Mouse (Mus musculus): ENCODE results near the gene Hnrnpab. TPM values are rescaled to one million over a fixed set of nuclear protein-coding genes. Genes with fewer than 3 reads are reported as not detected.
"Not testable (repeated sequence)": the region's sequence is repeated elsewhere in the genome, so short reads cannot be mapped to it uniquely, and the experiment has no call there.

Hnrnpab gene
- polyA plus RNA-seq, 1 experiment from 2014 or later: 336 TPM

GRCm38 (mm10) chr11:51615129-51615528, 8.5 kb upstream of the Hnrnpab start:
- H3K9ac ChIP-seq (ENCODE audit: low read depth, low read length): peak overlapping the region; percentile 61
- H3K36me3 ChIP-seq (ENCODE audit: insufficient read depth, low read length): no peaks in the 10 kb centered on the region
- DNase-seq (ENCODE audit: low spot score) (peak; percentile 60), ATAC-seq (replicated peaks; ENCODE audit: low FRiP score, low read depth) (no peak)
- H3K4me2 ChIP-seq (ENCODE audit: low read length): peak overlapping the region; percentile 61
- peak overlapping the region; percentile 91 for H3K27ac ChIP-seq
- H3K27me3 ChIP-seq (ENCODE audit: insufficient read depth, low read length): no peaks in the 10 kb centered on the region
- no peak for TF ChIP-seq CTCF (IDR thresholded peaks at IDR 0.05; ENCODE audit: low read depth)
- H3K4me3 ChIP-seq (replicated peaks; ENCODE audit: low read depth, low read length): peak overlapping the region; percentile 29
- peaks cover 10% of the 10 kb centered on the region for H3K4me1 ChIP-seq (replicated peaks; ENCODE audit: insufficient read depth, low read length)
- H3K9me3 ChIP-seq (replicated peaks; ENCODE audit: low read length): no peaks in the 10 kb centered on the region
- WGBS: 28% methylated on average over 7 of the region's 7 CpGs

GRCm38 (mm10) chr11:51614256-51614655, 7.6 kb upstream of the Hnrnpab start:
- Histone ChIP-seq H3K9ac (ENCODE audit: low read depth, low read length) (no peak overlapping the region), H3K4me3 (replicated peaks; ENCODE audit: low read depth, low read length) (no peak overlapping the region), H3K27ac (no peak overlapping the region), H3K4me1 (replicated peaks; ENCODE audit: insufficient read depth, low read length) (peaks cover 10% of the 10 kb centered on the region), H3K9me3 (replicated peaks; ENCODE audit: low read length) (no peaks in the 10 kb centered on the region), H3K36me3 (ENCODE audit: insufficient read depth, low read length) (no peaks in the 10 kb centered on the region), H3K27me3 (ENCODE audit: insufficient read depth, low read length) (no peaks in the 10 kb centered on the region), H3K4me2 (ENCODE audit: low read length) (no peak overlapping the region)
- no peak for ATAC-seq (replicated peaks; ENCODE audit: low FRiP score, low read depth)
- 80% methylated on average over 8 of the region's 8 CpGs for WGBS
- DNase-seq (ENCODE audit: low spot score): no peak
- TF ChIP-seq CTCF (IDR thresholded peaks at IDR 0.05; ENCODE audit: low read depth): no peak

DNA sequence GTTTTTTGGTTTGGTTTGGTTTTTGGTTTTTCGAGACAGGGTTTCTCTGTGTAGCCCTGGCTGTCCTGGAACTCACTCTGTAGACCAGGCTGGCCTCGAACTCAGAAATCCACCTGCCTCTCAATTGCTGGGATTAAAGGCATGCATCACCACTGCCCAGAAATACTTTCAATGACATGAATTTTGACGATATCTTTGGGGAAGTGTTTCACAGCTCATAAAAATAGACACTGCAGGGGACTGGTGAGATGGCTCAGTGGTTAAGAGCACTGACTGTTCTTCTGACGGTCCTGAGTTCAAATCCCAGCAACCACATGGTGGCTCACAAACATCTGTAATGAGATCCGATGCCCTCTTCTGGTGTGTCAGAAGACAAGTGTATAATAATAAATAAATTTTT, 3.3 kb upstream of the Hnrnpab start:
- H3K4me2 ChIP-seq (ENCODE audit: low read length); ATAC-seq (replicated peaks; ENCODE audit: low FRiP score, low read depth); H3K36me3 ChIP-seq (ENCODE audit: insufficient read depth, low read length); DNase-seq (ENCODE audit: low spot score); H3K9me3 ChIP-seq (replicated peaks; ENCODE audit: low read length); H3K4me1 ChIP-seq (replicated peaks; ENCODE audit: insufficient read depth, low read length); H3K9ac ChIP-seq (ENCODE audit: low read depth, low read length); H3K27me3 ChIP-seq (ENCODE audit: insufficient read depth, low read length); H3K4me3 ChIP-seq (replicated peaks; ENCODE audit: low read depth, low read length); H3K27ac ChIP-seq: not testable (repeated sequence)
- WGBS: 83% methylated on average over 5 of the region's 5 CpGs

DNA sequence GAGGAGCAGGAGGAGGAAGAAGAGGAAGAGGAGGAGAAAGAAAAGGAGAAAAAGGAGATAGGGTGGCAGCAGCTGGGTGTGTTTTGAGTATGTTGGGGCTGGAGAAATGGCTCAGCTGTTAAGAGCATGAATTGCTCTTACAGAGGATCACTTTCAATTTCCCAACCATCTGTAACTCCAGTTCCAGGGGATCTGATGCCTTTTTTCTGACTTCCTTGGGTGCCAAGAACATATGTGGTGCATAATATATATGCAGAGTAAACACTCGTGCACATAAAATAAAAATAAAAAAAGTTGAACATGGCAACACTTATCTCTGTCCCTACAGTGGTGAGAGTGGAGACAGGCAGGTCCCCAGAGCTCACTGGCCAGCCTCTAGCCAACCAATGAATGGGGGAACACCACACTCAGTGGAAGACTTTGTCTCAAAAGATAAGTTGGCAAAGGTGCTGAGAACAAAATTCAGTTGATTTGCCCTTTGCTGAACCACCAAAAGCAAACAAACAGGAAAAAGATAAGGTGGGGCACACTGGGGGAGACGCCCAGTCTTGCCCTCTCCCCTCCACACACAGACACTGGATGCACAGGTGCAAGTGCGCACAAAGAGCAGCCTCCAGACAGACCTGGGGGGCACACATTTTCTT, 2.7 kb upstream of the Hnrnpab start:
- ATAC-seq (replicated peaks; ENCODE audit: low FRiP score, low read depth) (no peak), DNase-seq (ENCODE audit: low spot score) (no peak)
- Histone ChIP-seq H3K9me3 (replicated peaks; ENCODE audit: low read length) (no peaks in the 10 kb centered on the region), H3K27me3 (ENCODE audit: insufficient read depth, low read length) (no peaks in the 10 kb centered on the region), H3K9ac (ENCODE audit: low read depth, low read length) (no peak overlapping the region), H3K36me3 (ENCODE audit: insufficient read depth, low read length) (peaks cover 3% of the 10 kb centered on the region; the same call in 1 of the 2 replicates), H3K4me1 (replicated peaks; ENCODE audit: insufficient read depth, low read length) (no peaks in the 10 kb centered on the region; the same call in 1 of the 2 replicates), H3K27ac (no peak overlapping the region), H3K4me2 (ENCODE audit: low read length) (no peak overlapping the region), H3K4me3 (replicated peaks; ENCODE audit: low read depth, low read length) (no peak overlapping the region)
- TF ChIP-seq CTCF (IDR thresholded peaks at IDR 0.05; ENCODE audit: low read depth): no peak
- WGBS: 73% methylated on average over 3 of the region's 3 CpGs

- no peaks in the 10 kb centered on the region; the same call in 1 of the 2 replicates for H3K4me1 ChIP-seq (replicated peaks; ENCODE audit: insufficient read depth, low read length)
- ATAC-seq (replicated peaks; ENCODE audit: low FRiP score, low read depth) (peak; percentile 16), DNase-seq (ENCODE audit: low spot score) (no peak)
- WGBS: 4% methylated on average over 15 of the region's 15 CpGs
- H3K4me2 ChIP-seq (ENCODE audit: low read length): peak overlapping the region; percentile 66
- no peaks in the 10 kb centered on the region for H3K27me3 ChIP-seq (ENCODE audit: insufficient read depth, low read length)
- H3K36me3 ChIP-seq (ENCODE audit: insufficient read depth, low read length): peaks cover 24% of the 10 kb centered on the region
- H3K9me3 ChIP-seq (replicated peaks; ENCODE audit: low read length): no peaks in the 10 kb centered on the region
- TF ChIP-seq CTCF (IDR thresholded peaks at IDR 0.05; ENCODE audit: low read depth): no peak
- peak overlapping the region; percentile 97 for H3K27ac ChIP-seq
- H3K4me3 ChIP-seq (replicated peaks; ENCODE audit: low read depth, low read length): peak overlapping the region; percentile 99
- H3K9ac ChIP-seq (ENCODE audit: low read depth, low read length): peak overlapping the region; percentile 100
These were observed 570 bp upstream of the Hnrnpab start for GRCm38 (mm10) chr11:51607096-51607738.

- no peaks in the 10 kb centered on the region for H3K27me3 ChIP-seq (ENCODE audit: insufficient read depth, low read length)
- peak overlapping the region; percentile 100 for H3K9ac ChIP-seq (ENCODE audit: low read depth, low read length)
- peak overlapping the region; percentile 75 for H3K4me2 ChIP-seq (ENCODE audit: low read length)
- H3K36me3 ChIP-seq (ENCODE audit: insufficient read depth, low read length): peaks cover 38% of the 10 kb centered on the region
- under 1% methylated on average over 80 of the region's 81 CpGs for WGBS
- H3K4me1 ChIP-seq (replicated peaks; ENCODE audit: insufficient read depth, low read length): no peaks in the 10 kb centered on the region; the same call in 1 of the 2 replicates
- no peaks in the 10 kb centered on the region for H3K9me3 ChIP-seq (replicated peaks; ENCODE audit: low read length)
- DNase-seq (ENCODE audit: low spot score): peak; percentile 95
- TF ChIP-seq CTCF (IDR thresholded peaks at IDR 0.05; ENCODE audit: low read depth): no peak
- H3K27ac ChIP-seq: peak overlapping the region; percentile 97
- peak; percentile 83 for ATAC-seq (replicated peaks; ENCODE audit: low FRiP score, low read depth)
- peak overlapping the region; percentile 99 for H3K4me3 ChIP-seq (replicated peaks; ENCODE audit: low read depth, low read length)
These were observed 823 bp downstream of the Hnrnpab start for GRCm38 (mm10) chr11:51605602-51606446.
